Mouse (Mus musculus): ENCODE measurements around the gene Slc35d2.

GRCm38 (mm10) chr13:64150121-64150520, 21.0 kb upstream of the Slc35d2 start:
- TF ChIP-seq CTCF (IDR thresholded peaks at IDR 0.05; ENCODE audit: low read depth) (no peak), EP300 (IDR thresholded peaks at IDR 0.05; ENCODE audit: low read depth) (peak; percentile 57; the same call in 1 of the 2 replicates)
